Mouse (Mus musculus) kidney, postnatal 0 days (tissue): Measurements from ENCODE around the gene Slco1a1. TPM values are rescaled to one million over a fixed set of nuclear protein-coding genes. Genes with fewer than 3 reads are reported as not detected.
"Not testable (repeated sequence)": the region's sequence is repeated elsewhere in the genome, so short reads cannot be mapped to it uniquely, and the experiment has no call there.

Experiments used
- ATAC-seq: fragments of 200-750 bp; cut with Nextera tagmentation; replicated peaks from 2 replicates; pipeline ENCODE4 v1.8.0; 2017; ENCODE audit warnings: low read depth, moderate number of reproducible peaks, moderate TSS enrichment, moderate library complexity; ENCODE audit not compliant: low FRiP score
- DNase-seq: peaks from one replicate; pipeline ENCODE4 v3.0.0-alpha.2; 2016; ENCODE audit warnings: low spot score
- H3K27ac ChIP-seq: fragments of 300-500 bp; sonication (generic); 2 replicates; pipeline ENCODE4 v1.5.1; 2014; ENCODE audit warnings: mild to moderate bottlenecking
- H3K27me3 ChIP-seq: fragments of 300-500 bp; sonication (generic); 2 replicates; pipeline ENCODE4 v1.6.1; 2014; ENCODE audit warnings: low read length, mixed read lengths; ENCODE audit not compliant: insufficient read depth
- H3K36me3 ChIP-seq: fragments of 300-500 bp; sonication (generic); 2 replicates; pipeline ENCODE4 v1.6.1; 2014; ENCODE audit warnings: low read length, mixed read lengths; ENCODE audit not compliant: insufficient read depth
- H3K4me1 ChIP-seq: fragments of 300-500 bp; sonication (generic); replicated peaks from 2 replicates; pipeline ENCODE4 v1.6.1; 2014; ENCODE audit warnings: antibody characterized with exemption, low read length, mixed read lengths; ENCODE audit not compliant: insufficient read depth
- H3K4me2 ChIP-seq: fragments of 300-500 bp; sonication (generic); 2 replicates; pipeline ENCODE4 v1.6.1; 2014; ENCODE audit warnings: mild to moderate bottlenecking, low read length, moderate library complexity, mixed read lengths
- H3K4me3 ChIP-seq: fragments of 300-500 bp; sonication (generic); replicated peaks from 2 replicates; pipeline ENCODE4 v1.5.1; 2014; ENCODE audit warnings: low read depth, low read length
- H3K9ac ChIP-seq: fragments of 300-500 bp; sonication (generic); 2 replicates; pipeline ENCODE4 v1.6.1; 2014; ENCODE audit warnings: low read depth, low read length
- H3K9me3 ChIP-seq: fragments of 300-500 bp; sonication (generic); replicated peaks from 2 replicates; pipeline ENCODE4 v1.6.1; 2016; ENCODE audit warnings: low read length, inconsistent platforms, mixed read lengths
- CTCF ChIP-seq: IDR thresholded peaks from 2 replicates; pipeline ENCODE4 v1.5.1; 2016; ENCODE audit warnings: antibody characterized with exemption, low read depth, mild to moderate bottlenecking, moderate library complexity
- WGBS: fragments of 180-500 bp; shearing (Covaris S2); extraction: QIAGEN DNeasy Blood & Tissue Kit; methylation state at CpG from one replicate; pipeline ENCODE4 v1.1.7; 2014; 5-methylcytosine and 5-hydroxymethylcytosine counted together
- polyA plus RNA-seq: library from polyadenylated mRNA; unstranded; fragments of >200 nt; fragmentation: Nextera tagmentation; extraction: Ambion mirVana; gene quantifications from 2 replicates; pipeline ENCODE4 v1.2.1, GENCODE M21; 2015

The Slco1a1 gene
- polyA plus RNA-seq, 1 experiment from 2014 or later = 0.05 TPM

- H3K36me3 ChIP-seq = no peaks in the 10 kb centered on the region
- H3K9me3 ChIP-seq = no peaks in the 10 kb centered on the region
- H3K27ac ChIP-seq = no peak overlapping the region
- H3K4me2 ChIP-seq = no peak overlapping the region
- 69% methylated on average over 2 of the region's 2 CpGs for WGBS
- no peaks in the 10 kb centered on the region for H3K27me3 ChIP-seq
- no peak for TF ChIP-seq CTCF
- no peak overlapping the region for H3K4me3 ChIP-seq
- no peaks in the 10 kb centered on the region for H3K4me1 ChIP-seq
- DNase-seq (no peak), ATAC-seq (no peak)
- no peak overlapping the region for H3K9ac ChIP-seq
Measured at GRCm38 (mm10) chr6:141898197-141898596, 48.6 kb downstream of the Slco1a1 start.

- H3K27ac ChIP-seq = no peak overlapping the region
- WGBS = 18% methylated on average over 2 of the region's 2 CpGs
- H3K9ac ChIP-seq = no peak overlapping the region
- peak; percentile 61 for DNase-seq
- H3K27me3 ChIP-seq = no peaks in the 10 kb centered on the region
- ATAC-seq = no peak
- no peak for TF ChIP-seq CTCF
- no peaks in the 10 kb centered on the region for H3K4me1 ChIP-seq
- no peak overlapping the region for H3K4me3 ChIP-seq
- H3K36me3 ChIP-seq = no peaks in the 10 kb centered on the region
- H3K9me3 ChIP-seq = no peaks in the 10 kb centered on the region
- no peak overlapping the region for H3K4me2 ChIP-seq
Measured at GRCm38 (mm10) chr6:141889723-141890122, 57.0 kb downstream of the Slco1a1 start.

- H3K36me3 ChIP-seq = no peaks in the 10 kb centered on the region
- 74% methylated on average over 2 of the region's 2 CpGs for WGBS
- H3K9me3 ChIP-seq = no peaks in the 10 kb centered on the region
- no peak overlapping the region for H3K27ac ChIP-seq
- no peaks in the 10 kb centered on the region for H3K27me3 ChIP-seq
- DNase-seq (no peak), ATAC-seq (no peak)
- TF ChIP-seq CTCF = peak; percentile 41
- H3K4me3 ChIP-seq = no peak overlapping the region
- H3K9ac ChIP-seq = no peak overlapping the region
- H3K4me2 ChIP-seq = no peak overlapping the region
- no peaks in the 10 kb centered on the region for H3K4me1 ChIP-seq
Measured at GRCm38 (mm10) chr6:141888248-141888647, 58.5 kb downstream of the Slco1a1 start.

- DNase-seq (no peak), ATAC-seq (no peak)
- Histone ChIP-seq H3K9ac (no peak overlapping the region), H3K4me3 (no peak overlapping the region), H3K9me3 (no peaks in the 10 kb centered on the region), H3K4me1 (no peaks in the 10 kb centered on the region), H3K27ac (no peak overlapping the region), H3K36me3 (no peaks in the 10 kb centered on the region), H3K27me3 (no peaks in the 10 kb centered on the region), H3K4me2 (no peak overlapping the region)
- 68% methylated on average over 1 of the region's 1 CpGs for WGBS
- TF ChIP-seq CTCF = no peak
Measured at GRCm38 (mm10) chr6:141882581-141882980, 64.2 kb downstream of the Slco1a1 start.

GRCm38 (mm10) chr6:141875742-141876141 lies 71.0 kb downstream of the Slco1a1 start:
- not testable (repeated sequence) for H3K4me3 ChIP-seq, DNase-seq, H3K9me3 ChIP-seq, H3K27me3 ChIP-seq, H3K9ac ChIP-seq, ATAC-seq, H3K36me3 ChIP-seq, H3K4me1 ChIP-seq, H3K27ac ChIP-seq, H3K4me2 ChIP-seq
- 68% methylated on average over 4 of the region's 4 CpGs for WGBS

DNA sequence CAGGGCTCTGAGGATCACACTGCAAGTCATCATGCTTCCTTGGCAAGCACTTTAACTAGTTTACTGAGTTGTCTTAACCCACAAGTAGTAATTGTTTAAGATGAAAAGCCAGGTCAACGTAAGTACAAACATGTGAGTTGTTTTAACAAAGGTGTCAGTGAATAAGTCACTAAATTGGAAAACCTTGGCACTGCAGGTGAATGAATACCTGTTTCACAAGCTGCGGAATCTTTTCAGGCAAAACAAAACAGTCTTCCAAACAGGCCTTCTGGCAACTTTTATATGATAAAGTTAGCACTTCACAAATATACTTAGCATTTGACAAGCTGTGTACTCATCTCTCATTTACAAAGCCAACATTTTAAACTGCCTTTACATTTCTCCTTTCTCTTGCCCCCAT lies 75.1 kb downstream of the Slco1a1 start:
- DNase-seq (peak; percentile 32), ATAC-seq (no peak; the same call in 1 of the 2 replicates)
- Histone ChIP-seq H3K36me3 (no peaks in the 10 kb centered on the region), H3K4me3 (no peak overlapping the region), H3K9ac (no peak overlapping the region), H3K27ac (no peak overlapping the region), H3K27me3 (no peaks in the 10 kb centered on the region), H3K4me1 (no peaks in the 10 kb centered on the region), H3K9me3 (no peaks in the 10 kb centered on the region), H3K4me2 (no peak overlapping the region)
- WGBS = 63% methylated on average over 2 of the region's 2 CpGs
- no peak for TF ChIP-seq CTCF

DNA sequence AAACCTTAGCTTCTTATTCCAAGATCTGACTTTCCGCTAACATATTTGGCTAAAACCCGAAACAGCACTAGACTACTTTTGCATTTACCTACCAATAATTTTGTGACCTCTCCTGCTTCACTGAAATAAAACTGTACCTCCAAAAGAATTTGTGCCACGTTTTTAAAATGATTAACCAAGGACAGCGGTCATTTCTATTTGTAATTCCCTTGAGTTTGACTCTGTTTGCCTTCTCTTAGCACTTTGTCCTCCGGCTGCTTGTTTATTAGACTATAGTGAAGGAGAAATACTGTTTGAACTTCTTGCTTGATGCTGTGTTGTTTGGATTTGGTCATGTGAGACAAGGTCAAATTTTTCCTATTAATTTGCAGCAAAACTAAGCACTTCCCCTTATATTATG lies 78.0 kb downstream of the Slco1a1 start:
- no peak overlapping the region for H3K27ac ChIP-seq
- H3K4me2 ChIP-seq = no peak overlapping the region
- H3K4me1 ChIP-seq = no peaks in the 10 kb centered on the region
- H3K36me3 ChIP-seq = no peaks in the 10 kb centered on the region
- no peak overlapping the region for H3K9ac ChIP-seq
- 75% methylated on average over 5 of the region's 5 CpGs for WGBS
- no peak for TF ChIP-seq CTCF
- DNase-seq (no peak), ATAC-seq (no peak)
- H3K27me3 ChIP-seq = no peaks in the 10 kb centered on the region
- no peaks in the 10 kb centered on the region for H3K9me3 ChIP-seq
- H3K4me3 ChIP-seq = no peak overlapping the region
